Mouse (Mus musculus) lung, adult 2 months (tissue): Measurements from ENCODE around the gene Ap4e1. TPM values are rescaled to one million over a fixed set of nuclear protein-coding genes. Genes with fewer than 3 reads are reported as not detected.

Experiments
- DNase-seq: peaks from one replicate; pipeline ENCODE4 v3.0.0; 2022
- H3K4me1 ChIP-seq: fragments of 200-500 bp; 2 replicates; pipeline ENCODE4 v1.6.1; 2011; ENCODE audit warnings: low read length; ENCODE audit not compliant: control insufficient read depth, insufficient read depth
- H3K4me3 ChIP-seq: fragments of 200-500 bp; replicated peaks from 2 replicates; pipeline ENCODE3; 2011; ENCODE audit warnings: low read depth, mild to moderate bottlenecking, control low read depth, low read length; ENCODE audit errors: extremely low read depth
- CTCF ChIP-seq: fragments of 200-500 bp; IDR thresholded peaks from 2 replicates; pipeline ENCODE4 v1.5.1; 2011; ENCODE audit warnings: mild to moderate bottlenecking, low read length, control low read depth; ENCODE audit not compliant: insufficient read depth
- POLR2A ChIP-seq: fragments of 200-500 bp; IDR thresholded peaks from 2 replicates; pipeline ENCODE4 v1.6.1; 2011; ENCODE audit warnings: low read depth, mild to moderate bottlenecking, control low read depth, low read length, borderline replicate concordance; ENCODE audit errors: extremely low read depth
- WGBS: fragments of 180-500 bp; shearing (Covaris S2); methylation state at CpG from one replicate; pipeline ENCODE4 v1.1.7; 2018; 5-methylcytosine and 5-hydroxymethylcytosine counted together
- polyA plus RNA-seq: library from polyadenylated mRNA; depleted of rRNA; stranded (reverse); fragments of >200 nt; gene quantifications from 2 replicates; pipeline ENCODE4 v1.2.3, GENCODE M21; 2012; rRNA removed

Ap4e1 gene
- polyA plus RNA-seq, 1 experiment = 3.8 TPM

DNA sequence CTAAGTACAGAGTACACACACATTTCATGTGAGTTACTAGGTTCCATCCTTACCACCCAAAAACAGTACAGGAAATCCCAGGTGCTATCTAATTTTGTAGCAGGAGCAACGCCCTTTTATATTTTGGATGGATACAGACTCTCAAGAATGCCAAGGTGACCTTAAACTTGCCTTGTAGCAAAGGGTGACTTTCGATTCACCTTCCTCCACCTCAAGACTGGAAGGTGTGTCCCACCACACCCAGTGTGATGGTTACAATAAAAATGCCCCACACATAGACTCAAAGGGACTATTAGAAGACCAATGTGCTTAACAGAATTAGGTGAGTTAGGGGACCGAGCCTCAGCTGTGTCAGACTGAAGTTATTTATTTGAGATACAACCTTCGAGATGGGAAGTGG, 100.5 kb downstream of the Ap4e1 start:
- no peak for DNase-seq
- WGBS = 93% methylated on average over 4 of the region's 4 CpGs
- Histone ChIP-seq H3K4me3 (no peak overlapping the region), H3K4me1 (no peaks in the 10 kb centered on the region)
- TF ChIP-seq CTCF (no peak), POLR2A (no peak)

Other genes starting within 250 kb of the Ap4e1 start
- gene Usp50, start 225.2 kb upstream of the Ap4e1 start, polyA plus RNA-seq = 0.49 and 0.84 TPM in 2 replicates
- gene Trpm7, start 132.5 kb upstream of the Ap4e1 start, polyA plus RNA-seq = 4.5 and 7.2 TPM in 2 replicates
- 13.1 and 23.0 TPM in 2 replicates for gene Sppl2a, start 75.5 kb upstream of the Ap4e1 start, polyA plus RNA-seq
- gene Blvra, start 61.9 kb downstream of the Ap4e1 start, polyA plus RNA-seq = 5.6 and 13.3 TPM in 2 replicates
- 1.6 and 2.9 TPM in 2 replicates for gene Ncaph, start 125.2 kb downstream of the Ap4e1 start, polyA plus RNA-seq
- gene Itpripl1, start 134.7 kb downstream of the Ap4e1 start, polyA plus RNA-seq = 12.8 and 14.6 TPM in 2 replicates
- gene 1810024B03Rik, start 199.6 kb downstream of the Ap4e1 start, polyA plus RNA-seq = 1.2 and 1.6 TPM in 2 replicates
- 41.4 and 52.0 TPM in 2 replicates for gene Snrnp200, start 199.7 kb downstream of the Ap4e1 start, polyA plus RNA-seq
- gene Ciao1, start 239.1 kb downstream of the Ap4e1 start, polyA plus RNA-seq = 46.7 and 67.3 TPM in 2 replicates
- gene Tmem127, start 239.2 kb downstream of the Ap4e1 start, polyA plus RNA-seq = 74.4 and 86.6 TPM in 2 replicates